Mouse (Mus musculus): ENCODE results near the gene Tmem108.

Tmem108 gene

GRCm38 (mm10) chr9:103480603-103481220 is 280.9 kb downstream of the Tmem108 start:
- in situ Hi-C loops (cut with MboI; ENCODE audit: unreplicated experiment in 2 of 2) = loop anchor here (10.0 to 25.0 kb wide), 2 partner anchors 256 to 843 kb away; partner anchors contain the start of genes Anapc13 (in 1 of the 2) and Cep63 (in 1 of the 2)

DNA sequence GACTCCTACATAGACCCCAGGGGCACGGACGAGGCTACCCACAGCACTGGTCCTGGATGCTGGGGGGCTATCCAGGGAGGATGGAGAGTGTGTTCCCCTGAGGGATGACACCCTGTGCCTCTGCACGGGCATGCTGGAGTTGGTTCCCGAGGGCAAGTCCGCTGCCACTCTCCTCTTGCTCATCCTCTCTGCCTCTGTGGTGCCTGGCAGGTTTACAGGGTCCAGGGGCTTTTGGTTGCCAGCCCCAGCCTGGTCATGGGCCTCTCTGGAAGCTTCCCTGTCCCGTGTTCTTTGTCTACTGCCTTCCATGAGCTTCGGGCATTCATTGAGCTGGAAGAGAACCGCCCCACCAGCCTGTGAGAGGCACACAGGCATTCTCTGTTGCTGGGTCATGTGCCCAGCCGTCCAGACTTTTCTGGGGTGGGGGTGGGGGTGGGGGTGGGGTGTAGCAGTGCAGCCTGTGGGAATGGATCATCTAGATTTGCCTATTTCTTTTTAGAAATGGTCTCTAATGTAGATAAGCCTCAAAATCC is 281.5 kb downstream of the Tmem108 start, which contains the start of gene Bfsp2:
Gene Bfsp2 (minus strand): TSS at position 377 of the 533 bp plus-strand sequence.
- in situ Hi-C loops (cut with MboI; ENCODE audit: unreplicated experiment in 2 of 2) = loop anchor here (10.0 to 25.0 kb wide), 2 partner anchors 255 to 843 kb away; partner anchors contain the start of genes Anapc13 (in 1 of the 2) and Cep63 (in 1 of the 2)

DNA sequence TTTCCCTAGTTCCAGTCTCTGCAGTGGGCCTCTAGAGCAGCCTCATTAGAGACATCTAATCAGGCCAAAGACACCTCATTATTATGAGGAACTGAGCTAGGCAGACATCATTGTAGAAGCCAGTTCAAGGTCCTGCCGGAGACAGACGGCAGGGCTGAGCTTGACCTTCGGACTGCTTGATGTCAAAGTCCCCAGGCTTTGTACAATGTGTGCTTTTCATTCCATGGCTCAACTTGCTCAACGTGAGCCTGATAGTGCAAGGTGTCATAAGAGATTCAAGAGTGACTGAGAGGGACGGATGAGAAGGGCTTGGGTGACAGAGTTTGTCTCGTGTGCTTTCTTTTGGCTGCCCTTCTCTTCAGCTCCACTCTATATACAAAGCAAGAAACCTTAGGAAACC is 286.2 kb downstream of the Tmem108 start:
- in situ Hi-C loops (cut with MboI; ENCODE audit: unreplicated experiment in 2 of 2) = loop anchor here in 1 of 2 experiments (25.0 kb wide), 1 partner anchor 838 kb away; the partner anchor contains the start of genes Anapc13 and Cep63

DNA sequence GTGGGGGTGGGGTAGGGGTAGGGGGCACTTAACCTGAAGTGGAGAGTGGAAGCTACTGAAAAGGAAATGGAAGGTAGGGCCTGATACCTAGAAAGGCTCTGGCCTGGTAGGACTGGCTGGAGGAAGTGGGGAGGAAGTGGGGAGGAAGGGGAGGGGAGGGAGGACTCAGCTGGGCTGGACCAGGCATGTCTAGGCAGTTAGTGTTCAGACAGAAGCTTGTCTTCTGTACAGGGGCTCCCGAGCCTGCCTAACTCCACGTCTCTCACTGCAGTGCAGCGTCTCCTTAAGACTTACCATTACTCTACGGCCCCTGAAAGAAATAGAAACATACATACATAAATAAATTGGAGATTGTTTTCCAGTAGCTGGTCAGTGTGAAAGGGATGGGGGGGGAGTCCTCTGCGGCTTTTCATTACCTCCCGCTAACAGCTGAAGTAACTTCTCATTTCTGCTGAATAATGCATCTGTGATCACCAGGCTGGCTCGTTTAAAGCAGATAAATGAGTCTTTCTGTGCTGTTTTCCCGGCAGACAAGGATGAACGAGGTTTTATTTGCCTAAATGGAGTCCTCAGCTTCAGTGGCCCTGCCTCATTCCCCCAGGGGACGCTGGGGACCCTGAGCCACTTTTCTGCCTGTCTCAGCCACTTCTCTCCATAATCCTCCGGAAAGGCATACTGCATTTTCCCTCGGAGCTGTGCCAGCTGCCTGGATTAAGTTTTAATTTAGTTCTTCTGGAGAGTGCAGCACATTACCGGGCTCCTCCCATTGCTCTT is 287.5 kb downstream of the Tmem108 start:
- in situ Hi-C loops (cut with MboI; ENCODE audit: unreplicated experiment in 2 of 2) = loop anchor here (5.0 to 25.0 kb wide), 2 partner anchors 112 to 788 kb away; partner anchors contain the start of gene Dnajc13 (in 1 of the 2)

DNA sequence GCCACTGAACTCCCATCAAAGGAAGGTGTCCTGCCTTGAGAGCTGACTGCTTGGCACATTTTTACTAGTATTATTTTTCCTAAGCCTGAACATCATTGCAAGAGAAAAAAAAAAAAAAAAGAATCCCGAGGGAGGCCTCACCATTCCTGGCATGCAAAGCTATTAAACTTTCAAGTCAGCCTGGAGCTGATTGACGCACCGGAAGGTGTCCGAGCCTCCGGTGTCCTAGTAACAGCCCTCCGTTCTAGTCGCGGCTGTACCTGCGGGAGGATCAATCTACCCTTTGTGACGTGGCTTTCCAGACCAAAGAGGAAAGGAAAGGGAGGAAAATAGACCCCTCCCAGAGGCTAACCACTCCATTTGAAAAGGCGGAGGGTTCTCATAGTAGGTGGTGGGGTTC is 289.9 kb downstream of the Tmem108 start:
- in situ Hi-C loops (cut with MboI; ENCODE audit: unreplicated experiment in 2 of 2) = loop anchor here (5.0 to 25.0 kb wide), 2 partner anchors 109 to 791 kb away; partner anchors contain the start of gene Dnajc13 (in 1 of the 2)

- in situ Hi-C loops (cut with MboI; ENCODE audit: unreplicated experiment in 2 of 2) = loop anchor here in 1 of 2 experiments (25.0 kb wide), 1 partner anchor 793 kb away; the partner anchor contains the start of gene Dnajc13
These were observed 292.1 kb downstream of the Tmem108 start for GRCm38 (mm10) chr9:103469516-103469915.

DNA sequence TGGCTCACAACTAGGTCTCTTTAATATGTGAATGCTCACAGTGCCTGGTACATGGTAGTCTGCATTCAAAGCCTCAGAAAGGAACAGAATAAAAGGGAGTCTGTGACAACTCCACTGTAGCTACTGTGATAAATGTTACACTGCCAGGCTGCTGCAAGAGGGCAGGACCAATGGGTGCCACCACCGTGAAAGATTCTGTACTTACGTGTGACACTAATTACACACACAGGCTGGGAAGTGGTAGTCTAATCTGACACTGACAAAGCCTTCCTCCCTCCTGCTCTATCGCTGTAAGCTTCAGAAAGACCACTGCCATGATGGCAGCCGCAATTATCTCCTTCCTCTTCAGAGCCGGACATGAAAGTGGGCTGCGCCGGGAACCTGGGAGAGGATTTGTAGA is 292.7 kb downstream of the Tmem108 start:
- in situ Hi-C loops (cut with MboI; ENCODE audit: unreplicated experiment in 2 of 2) = loop anchor here in 1 of 2 experiments (25.0 kb wide), 1 partner anchor 793 kb away; the partner anchor contains the start of gene Dnajc13

DNA sequence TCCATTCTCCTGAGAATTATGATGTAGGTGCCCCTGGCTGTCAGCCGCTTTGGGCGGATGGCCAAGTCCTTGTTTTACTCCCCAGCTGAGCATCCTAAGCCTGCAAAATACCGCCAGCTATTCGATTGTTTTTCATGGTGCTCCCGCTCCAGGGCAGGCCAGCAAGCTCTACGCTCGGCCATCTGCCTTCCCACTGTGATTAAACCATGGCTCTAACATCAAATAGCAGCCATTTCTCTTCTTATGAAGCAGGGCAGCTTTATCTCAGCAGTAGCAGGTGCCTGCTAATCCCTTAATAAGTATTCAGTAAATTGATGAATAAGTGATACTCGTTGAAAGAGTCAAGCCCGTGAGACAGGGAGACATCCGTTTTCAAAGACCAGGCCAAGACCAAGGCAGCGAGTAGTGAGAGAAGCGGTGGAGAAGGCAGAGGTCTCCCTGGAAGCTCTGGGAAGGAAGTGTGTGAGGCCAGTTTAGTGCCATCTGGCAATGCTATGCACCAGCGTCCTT is 295.9 kb downstream of the Tmem108 start:
- in situ Hi-C loops (cut with MboI; ENCODE audit: unreplicated experiment in 2 of 2) = loop anchor here in 1 of 2 experiments (25.0 kb wide), 1 partner anchor 797 kb away; the partner anchor contains the start of gene Dnajc13

GRCm38 (mm10) chr9:103465293-103465692 is 296.3 kb downstream of the Tmem108 start:
- in situ Hi-C loops (cut with MboI; ENCODE audit: unreplicated experiment in 2 of 2) = loop anchor here in 1 of 2 experiments (25.0 kb wide), 1 partner anchor 797 kb away; the partner anchor contains the start of gene Dnajc13

GRCm38 (mm10) chr9:103463833-103464232 is 297.8 kb downstream of the Tmem108 start:
- in situ Hi-C loops (cut with MboI; ENCODE audit: unreplicated experiment in 2 of 2) = loop anchor here in 1 of 2 experiments (25.0 kb wide), 1 partner anchor 798 kb away; the partner anchor contains the start of gene Dnajc13

DNA sequence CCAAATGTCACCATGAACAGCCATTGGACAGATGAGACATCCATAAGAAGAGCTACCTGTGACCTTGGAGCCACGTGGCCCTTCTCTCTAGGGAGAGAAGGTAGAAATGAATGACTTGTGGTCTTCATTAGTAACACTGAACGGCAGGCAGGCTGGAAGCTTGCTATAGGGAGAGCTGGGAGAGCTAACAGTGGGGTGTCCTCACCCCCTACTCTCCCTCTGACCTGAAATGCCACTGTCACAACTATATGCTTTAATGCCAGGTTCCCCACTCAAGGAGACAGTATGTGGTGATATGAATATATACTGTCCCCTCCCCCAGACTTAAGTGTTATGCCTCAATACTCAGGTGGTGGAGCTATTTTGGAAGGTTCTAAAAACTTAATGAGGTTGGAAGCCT is 301.8 kb downstream of the Tmem108 start:
- in situ Hi-C loops (cut with MboI; ENCODE audit: unreplicated experiment in 2 of 2) = loop anchor here in 1 of 2 experiments (25.0 kb wide), 1 partner anchor 802 kb away; the partner anchor contains the start of gene Dnajc13

GRCm38 (mm10) chr9:103459307-103459706 is 302.3 kb downstream of the Tmem108 start:
- in situ Hi-C loops (cut with MboI; ENCODE audit: unreplicated experiment in 2 of 2) = loop anchor here in 1 of 2 experiments (25.0 kb wide), 1 partner anchor 803 kb away; the partner anchor contains the start of gene Dnajc13

- in situ Hi-C loops (cut with MboI; ENCODE audit: unreplicated experiment in 2 of 2) = loop anchor here in 1 of 2 experiments (25.0 kb wide), 1 partner anchor 813 kb away; the partner anchor contains the start of gene Dnajc13
These were observed 312.0 kb downstream of the Tmem108 start for GRCm38 (mm10) chr9:103449651-103450050.

DNA sequence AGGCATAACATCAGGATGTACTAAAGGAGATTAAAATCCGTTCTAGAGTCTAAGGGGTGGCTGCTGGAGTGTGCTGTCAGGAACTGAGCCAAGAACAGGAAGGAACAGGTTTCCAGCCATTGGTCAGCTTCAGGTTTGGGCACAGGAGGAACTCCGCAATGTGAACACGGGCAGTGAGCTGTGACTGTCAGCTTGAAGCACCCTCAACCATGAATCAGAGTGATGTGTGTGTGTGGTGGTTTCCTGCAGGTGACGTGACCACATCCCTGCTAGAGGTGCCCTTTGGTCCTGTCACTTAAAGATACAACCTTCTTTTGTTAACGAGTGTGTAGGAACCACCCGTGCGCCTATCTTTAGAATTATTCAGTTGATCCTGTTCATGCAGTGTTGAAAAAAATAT is 312.5 kb downstream of the Tmem108 start:
- in situ Hi-C loops (cut with MboI; ENCODE audit: unreplicated experiment in 2 of 2) = no loop called here

DNA sequence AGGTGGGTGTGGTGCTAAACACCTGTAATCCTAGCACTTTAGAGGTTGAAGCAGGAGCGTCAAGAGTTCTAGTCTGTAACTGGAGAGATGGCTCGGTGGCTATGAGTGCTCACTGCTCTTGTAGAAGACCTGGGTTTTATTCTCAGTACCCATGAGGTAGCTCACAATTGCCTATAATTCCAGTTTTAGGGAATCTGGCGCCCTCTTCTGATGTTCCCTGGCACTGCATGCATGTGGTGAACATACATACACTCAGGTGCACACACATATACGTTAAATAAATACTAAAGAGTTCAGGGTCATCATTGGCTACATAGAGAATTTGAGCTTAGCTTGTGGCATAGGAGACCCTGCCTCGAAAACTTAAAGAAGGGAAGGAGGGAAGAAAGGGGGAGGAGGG is 317.0 kb downstream of the Tmem108 start:
- in situ Hi-C loops (cut with MboI; ENCODE audit: unreplicated experiment in 2 of 2) = no loop called here

- in situ Hi-C loops (cut with MboI; ENCODE audit: unreplicated experiment in 2 of 2) = no loop called here
These were observed 317.8 kb downstream of the Tmem108 start for GRCm38 (mm10) chr9:103443824-103444185.

- in situ Hi-C loops (cut with MboI; ENCODE audit: unreplicated experiment in 2 of 2) = no loop called here
These were observed 318.4 kb downstream of the Tmem108 start for GRCm38 (mm10) chr9:103443121-103443823.

GRCm38 (mm10) chr9:103440597-103440996 is 321.0 kb downstream of the Tmem108 start:
- in situ Hi-C loops (cut with MboI; ENCODE audit: unreplicated experiment in 2 of 2) = no loop called here

GRCm38 (mm10) chr9:103437104-103437503 is 324.5 kb downstream of the Tmem108 start:
- in situ Hi-C loops (cut with MboI; ENCODE audit: unreplicated experiment in 2 of 2) = loop anchor here in 1 of 2 experiments (5.0 kb wide), 1 partner anchor 50 kb away; no protein-coding TSS in a partner anchor

Data from v-Abl transformed pro-B cells (cell line).